Mouse (Mus musculus): ENCODE measurements at regions not wholly inside any gene's neighbourhood (a gene's known extent, or its start where the extent isn't known, plus 50 kb on each side); places are given as distances from the start of the nearest gene placed in this dataset.

DNA sequence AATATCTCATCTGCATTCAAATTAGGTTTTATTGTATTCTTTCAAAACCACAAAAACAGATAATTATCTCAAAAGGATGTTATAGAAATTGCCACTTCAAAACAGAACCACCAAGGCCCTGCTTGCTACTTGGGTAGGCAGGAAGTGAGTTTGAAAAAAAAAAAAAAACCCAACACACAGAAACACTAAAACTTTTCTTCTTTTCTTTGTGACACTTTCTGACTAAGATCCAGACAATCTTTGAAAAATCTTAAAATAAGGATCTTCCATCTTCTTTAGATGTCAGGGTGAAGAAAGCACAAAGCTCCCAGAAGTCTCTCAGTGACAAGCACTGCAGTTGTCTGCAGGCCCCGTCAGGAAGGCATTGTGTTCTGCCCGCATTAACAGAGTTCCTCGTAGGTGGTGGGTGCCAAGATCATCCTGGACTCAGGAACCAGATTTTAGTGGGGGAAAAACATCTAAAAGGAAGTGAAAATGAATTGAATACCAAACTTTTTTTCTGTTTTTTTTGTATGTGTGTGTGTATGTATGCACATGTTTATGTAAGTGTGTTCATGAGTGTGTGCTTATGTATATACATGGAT is 154.0 kb downstream of the Dusp6 start:
- no peak for DNase-seq

DNA sequence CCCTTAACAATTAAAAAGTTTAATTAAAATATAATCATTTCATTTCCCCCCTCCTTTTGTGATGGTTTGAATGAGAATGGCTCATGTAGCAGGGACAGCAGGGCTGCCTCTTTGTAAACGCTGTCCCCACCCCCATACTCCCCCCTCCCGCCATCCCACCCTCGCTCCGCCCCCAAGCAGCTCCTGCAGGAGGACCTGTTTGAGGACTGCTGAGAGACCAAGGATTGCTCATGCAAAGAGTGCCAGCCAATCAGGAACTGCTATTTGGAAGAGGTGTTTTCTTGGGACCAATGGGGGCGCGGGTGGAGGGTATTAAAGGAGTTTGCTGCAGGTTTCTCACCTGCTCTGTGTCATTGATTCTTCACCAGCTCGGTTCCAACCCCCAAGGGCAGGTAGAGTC is 154.6 kb downstream of the Dusp6 start:
- DNase-seq: no peak

DNA sequence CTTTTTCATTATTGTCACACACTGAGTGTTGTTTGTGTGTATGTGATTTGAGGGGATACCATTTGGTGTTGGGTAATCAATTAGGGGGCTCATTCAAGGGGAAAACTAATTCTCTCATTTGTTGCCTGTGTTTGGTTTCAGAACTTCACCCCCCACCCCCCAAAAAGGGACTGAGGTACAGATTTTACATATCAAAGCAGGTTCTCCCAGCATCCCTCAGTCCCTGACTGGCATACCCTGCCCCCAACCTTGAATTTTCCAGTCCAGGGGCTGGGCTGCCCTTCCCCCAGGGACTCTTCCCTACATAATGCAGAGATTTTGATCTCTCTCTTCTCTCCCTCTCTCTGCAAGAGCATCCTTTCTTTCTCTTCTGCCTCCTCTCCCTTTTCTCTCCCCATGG is 155.5 kb downstream of the Dusp6 start:
- no peak for DNase-seq

DNA sequence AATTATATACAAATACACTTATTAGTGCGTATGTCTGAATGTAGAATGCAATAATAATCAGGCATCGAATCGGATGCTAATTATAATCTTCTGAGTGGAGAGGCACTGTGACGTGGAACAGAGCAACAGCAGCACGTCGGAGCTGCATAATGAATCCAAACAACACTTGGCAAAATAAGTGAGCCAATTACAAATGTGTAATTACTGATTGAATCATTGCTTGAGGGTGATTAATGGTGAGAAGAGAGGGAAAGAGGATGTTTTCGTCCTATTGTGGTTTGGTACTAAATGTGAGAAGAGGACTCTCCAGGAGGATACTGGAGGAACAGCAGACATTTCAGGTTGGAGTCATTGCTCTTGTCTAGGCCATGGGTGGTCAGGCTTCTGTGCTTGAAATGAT is 156.5 kb downstream of the Dusp6 start:
- DNase-seq: no peak

DNA sequence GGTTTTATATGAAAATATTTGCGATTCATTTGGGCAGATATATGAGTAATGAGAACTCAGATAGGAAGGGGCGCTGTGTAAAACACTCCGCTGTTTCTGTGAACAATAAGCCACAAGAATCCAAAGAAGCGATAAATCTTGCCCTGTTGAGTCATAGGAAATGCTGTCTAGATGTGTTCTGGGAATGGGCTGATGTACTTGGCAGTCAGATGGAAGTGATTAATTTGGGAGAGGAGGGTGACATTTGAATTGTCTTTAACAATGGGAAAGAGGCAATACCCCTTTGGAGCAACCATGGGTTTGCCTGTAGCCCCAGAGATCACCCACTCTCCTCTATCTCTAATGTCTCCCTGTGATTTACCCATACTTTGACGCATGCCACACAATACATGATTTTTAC is 160.4 kb downstream of the Dusp6 start:
- DNase-seq: peak; percentile 50

DNA sequence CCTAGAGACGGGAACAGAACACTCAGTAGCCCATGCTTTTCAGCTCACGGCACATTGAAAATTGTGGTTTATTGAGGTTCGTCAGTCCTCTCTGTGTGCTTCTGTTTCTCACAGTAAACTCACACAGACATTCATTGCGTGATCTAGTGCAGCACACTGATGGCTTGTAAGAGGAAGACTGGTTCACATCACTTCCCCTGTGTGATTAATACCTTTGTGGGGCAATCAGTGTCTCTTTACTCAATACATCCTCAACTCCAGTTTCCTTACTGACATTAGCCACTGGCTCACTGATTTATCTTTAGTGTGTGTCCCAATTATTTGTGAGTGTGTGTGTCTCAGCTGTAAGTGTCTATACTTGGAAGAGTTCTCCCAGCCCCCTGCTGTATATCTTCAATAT is 162.2 kb downstream of the Dusp6 start:
- DNase-seq: no peak

DNA sequence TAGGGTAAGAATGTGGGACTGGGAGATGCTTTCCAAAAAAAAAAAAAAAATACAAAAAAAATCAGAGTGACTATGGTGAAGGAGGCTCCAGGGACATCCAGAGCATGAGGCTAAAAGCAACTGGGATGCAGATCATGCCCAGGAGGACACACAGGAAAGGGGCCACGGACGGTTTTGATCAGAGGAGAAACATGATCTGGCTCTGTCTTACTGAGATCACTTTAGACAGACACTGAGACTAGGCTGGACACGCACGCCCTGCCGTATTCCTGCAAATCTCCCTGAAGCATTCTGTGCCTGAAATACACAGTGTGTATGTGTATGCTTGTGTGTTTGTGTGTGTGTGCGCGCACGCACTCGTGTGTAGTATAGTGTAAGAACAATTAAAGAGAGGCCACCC is 167.1 kb downstream of the Dusp6 start:
- no peak for DNase-seq

DNA sequence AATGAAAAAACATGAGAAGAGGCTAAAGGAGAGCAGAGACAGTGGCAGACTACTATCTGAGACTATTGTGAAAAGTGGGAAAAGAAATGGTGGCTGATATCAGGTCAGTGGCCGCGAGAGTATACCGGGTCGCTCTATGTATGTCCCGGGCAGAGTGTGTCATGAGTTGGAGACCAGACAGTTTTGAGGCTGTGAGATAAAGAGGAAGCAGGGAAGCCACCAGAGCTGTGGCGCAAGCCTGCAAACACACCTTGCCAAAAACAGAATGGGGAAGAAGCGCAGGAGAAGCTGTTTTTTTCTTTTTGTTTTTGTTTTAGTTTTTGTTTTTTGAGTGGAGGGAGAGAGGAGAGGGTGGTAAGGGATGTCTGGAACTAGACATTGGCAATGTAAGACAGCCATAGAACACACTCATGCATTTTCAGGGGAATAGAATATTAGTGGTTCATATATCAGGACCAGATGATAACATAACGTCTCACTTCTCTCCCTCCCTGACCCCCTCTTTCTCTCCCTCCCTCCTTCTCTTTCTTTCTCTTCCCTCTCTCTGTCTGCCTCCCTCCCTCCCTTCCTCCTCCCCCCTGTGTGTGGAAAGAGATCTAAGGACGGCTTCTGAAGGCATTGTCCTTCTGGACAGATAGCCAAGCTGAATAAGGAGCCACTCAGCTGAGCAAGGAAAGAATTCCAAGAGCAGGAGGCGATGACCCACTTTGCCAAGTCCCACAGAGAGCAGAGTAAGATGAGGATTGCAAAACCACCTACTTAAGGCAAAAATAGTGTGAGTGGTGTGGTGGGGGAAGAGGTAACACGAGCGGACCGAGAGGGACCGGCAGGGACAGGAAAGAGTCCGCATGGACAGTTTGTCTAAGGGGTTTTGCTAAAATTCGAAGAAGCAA is 167.9 kb downstream of the Dusp6 start:
- DNase-seq: no peak

DNA sequence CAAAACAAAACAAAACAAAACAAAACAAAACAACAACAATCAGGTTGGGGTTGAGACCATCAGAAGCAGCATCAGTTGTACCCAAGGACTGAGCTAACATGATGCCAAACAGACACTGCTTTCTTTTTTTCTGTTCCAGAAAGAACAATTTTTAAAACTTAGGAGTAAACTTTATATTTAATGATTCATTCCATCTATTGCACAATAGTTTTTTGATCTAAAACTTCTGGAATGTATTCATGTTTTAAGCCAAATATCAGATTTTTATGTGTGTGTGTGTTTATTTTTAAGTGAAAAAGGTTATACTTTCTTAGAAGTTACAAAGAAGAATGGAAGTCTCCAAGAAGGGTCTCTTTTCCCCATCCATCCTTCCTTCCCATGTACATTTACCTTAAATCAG is 174.0 kb downstream of the Dusp6 start:
- DNase-seq: no peak

DNA sequence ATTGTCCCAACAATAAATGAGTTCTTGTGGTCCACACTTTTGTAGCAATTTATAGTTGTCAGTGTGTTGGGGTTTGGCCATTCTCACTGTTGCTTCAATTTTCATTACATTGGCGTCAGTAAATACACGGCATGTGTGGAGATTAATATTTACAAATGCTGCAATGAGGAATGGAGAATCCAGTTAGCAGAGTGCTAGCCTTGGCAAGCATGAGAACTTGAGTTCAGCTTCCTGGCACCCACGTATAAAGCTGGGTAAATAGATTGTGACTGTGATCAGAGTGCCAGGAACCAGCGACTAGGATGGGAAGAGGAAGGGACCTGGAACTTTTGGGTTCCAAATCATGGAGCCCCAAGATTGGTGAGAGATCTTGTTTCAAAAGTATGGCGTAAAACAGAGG is 177.1 kb downstream of the Dusp6 start:
- DNase-seq: no peak

DNA sequence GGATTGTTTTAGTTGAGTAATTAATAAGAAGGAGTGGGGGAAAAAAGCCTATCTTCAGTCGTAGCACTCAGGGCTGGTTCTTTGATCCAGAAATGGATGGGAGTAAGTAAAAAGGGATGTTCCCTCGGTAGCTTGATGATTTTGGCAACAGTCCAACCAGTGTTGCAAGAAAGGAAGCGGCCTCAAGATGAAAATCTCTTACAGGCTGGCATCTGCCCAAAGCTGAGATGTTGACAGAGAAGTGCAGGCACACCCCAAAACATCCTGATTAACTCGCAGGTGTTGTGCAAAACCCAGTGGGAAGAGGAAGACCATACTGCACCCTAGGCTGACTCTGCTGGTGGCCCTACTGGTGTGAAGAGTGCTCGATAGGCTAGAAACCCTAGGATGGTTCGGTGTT is 178.0 kb downstream of the Dusp6 start:
- DNase-seq: peak; percentile 86

DNA sequence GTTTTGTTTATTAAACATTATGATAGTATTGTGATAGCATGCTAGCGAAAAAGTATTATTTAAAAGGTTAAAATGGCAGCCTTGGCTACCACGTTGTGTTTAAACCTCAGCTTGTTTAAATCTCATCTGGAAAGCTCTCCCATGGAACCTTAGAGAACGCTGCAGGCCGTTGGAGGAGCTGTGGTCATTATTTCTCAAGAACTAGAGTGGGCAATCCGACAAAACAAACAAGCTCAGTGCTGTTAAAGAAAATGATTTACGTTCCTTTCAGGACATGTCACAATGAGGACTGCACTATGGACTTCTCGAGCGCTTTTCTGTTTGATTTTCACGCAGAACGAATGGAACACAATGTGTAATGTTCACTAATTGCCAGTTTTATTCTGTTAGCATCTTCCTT is 178.9 kb downstream of the Dusp6 start:
- no peak for DNase-seq

DNA sequence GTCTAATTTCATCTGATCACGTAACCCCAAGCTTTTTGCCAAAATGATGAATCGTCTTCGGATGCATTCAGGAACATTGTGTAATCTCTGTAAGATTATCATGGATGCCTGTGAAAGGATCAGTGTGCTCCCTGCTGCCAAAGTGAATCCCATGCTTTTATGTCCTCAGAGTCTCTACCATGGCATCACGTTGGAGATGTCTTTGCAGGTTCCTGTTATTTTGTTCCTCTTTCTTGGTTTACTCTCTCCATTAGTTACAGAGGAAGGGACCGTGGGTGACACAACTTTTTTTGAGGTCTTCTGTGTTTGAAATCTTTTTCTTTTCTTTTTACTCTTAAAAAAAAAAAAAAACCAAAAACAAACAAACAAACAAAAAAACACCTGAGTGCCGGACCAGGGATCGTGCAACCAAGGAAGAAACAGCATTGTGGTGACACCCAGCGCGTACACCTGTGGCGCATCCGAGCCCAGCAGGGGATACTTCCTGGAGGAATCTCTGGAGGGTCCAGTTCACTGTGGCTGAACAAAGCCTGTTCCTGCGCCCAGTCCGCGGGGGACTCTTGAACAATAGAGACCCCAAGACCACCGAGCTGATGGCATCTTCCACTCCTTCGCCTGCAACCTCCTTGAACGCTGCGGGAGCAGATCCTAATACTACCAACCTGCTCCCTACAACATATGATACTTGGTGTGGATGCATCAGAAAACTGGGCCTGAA is 180.6 kb downstream of the Dusp6 start:
- no peak for DNase-seq

DNA sequence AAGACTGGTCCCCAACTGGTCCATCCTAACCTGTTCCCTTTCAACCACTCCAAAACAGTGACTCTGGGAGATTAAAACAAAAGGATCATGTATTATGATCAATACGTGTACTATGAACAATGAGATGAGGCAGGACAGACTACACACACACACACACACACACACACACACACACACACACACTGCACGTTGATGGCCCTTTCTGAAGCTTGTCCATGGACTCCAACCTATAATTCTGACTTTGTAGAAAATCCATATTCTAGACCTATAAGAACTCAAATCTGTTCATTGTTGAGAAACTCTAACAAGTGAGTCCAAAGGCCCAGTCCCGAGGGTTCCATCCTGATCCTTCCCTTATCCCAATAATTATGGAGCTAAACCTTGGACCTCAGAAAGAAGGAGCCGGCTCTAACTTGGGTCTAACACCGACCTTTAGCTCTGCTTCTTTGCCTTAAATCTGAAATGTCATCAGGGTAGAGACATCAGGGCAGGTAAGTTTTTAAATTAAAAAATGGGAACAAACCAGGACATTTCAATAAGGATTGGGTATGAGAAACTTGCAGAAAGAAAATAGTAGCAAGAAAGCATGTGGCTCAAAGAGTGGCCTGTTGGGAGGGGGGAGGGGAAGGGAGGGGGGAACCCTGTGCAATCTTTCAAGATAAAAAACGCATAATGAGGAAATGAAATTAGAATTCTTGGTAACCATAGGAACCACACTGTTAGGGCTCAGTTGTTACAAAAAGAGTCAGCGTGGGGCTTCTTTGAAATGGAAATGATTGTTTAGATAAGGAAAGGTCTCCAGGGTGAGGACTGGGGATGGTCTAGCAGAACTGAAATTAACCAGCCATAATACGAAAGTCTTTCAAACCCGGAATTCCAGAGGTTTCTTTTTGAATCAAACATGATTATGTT is 187.9 kb downstream of the Dusp6 start:
- no peak for DNase-seq

DNA sequence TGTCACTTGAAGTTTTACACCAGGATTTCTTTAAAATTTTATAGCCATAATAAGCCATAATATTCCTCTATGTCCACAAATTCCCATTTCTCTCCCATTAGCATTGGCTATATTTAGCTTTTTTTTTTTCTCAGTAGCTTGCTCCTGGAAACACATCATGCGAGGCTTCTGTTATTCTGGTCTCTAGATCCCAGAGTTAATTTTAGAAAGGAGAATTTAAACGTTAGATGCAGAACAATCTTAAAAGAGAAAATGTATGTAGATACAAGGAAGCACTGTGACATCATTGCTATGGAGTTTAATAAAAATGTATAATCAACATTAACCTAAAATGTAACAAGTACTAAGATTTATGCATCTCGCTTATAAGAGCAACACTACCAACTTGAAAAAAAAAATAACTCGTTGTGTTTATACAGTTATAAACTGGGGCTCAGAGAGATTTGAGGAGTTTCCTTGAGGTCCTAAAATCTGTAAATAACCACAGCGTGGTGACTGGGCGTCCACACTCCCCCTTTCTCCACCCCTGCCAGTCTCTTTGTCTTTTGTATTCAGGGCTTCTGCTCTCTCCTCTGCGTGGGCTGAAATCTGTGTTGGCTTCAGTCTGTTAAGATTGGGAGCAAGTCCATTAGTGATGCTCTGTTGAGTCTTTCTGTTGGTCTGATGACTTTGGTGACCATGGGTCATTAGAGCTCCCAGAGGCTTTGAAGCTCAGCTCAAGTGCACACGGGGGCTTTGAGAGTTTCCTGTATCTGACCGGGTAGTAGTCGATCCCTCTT is 188.8 kb downstream of the Dusp6 start:
- DNase-seq: no peak

DNA sequence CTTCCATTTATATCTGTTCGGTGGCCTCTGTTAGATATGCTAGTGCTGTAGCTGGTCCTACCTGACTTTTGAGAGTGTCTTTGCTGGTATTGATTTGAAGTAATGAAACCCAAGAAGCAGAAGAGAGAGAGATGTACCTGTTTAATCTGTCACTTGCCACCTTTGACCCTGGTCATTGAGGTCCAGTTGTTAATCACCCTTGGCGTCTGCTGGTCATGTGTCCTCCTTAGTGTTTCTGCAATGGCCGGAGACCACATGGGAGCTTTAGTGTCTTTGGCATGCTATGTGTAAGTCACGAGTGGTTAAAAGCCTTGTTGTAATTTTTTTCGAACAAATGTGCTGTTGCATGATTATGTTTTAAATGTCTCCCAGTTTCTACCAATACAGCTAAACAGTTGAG is 193.1 kb downstream of the Dusp6 start:
- DNase-seq: no peak

DNA sequence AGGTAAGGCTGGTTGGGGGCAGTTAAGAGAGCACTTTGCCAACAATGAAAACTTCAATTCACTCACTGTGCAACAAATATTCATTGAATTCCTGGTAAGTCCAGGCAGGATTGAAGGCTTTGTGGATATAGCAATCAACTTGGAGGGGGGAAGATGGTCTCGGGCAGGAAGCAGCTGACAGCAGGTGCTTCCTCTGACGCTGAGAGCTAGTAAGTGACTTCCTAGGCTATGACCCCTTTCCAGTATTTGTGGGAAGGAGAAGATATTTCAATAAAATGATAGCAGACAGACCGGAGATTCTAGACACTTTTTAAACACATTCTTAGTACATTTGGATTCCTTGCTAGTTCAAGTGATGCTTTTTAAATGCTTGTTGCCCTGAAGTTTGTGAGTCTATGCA is 195.0 kb downstream of the Dusp6 start:
- peak; percentile 33 for DNase-seq

DNA sequence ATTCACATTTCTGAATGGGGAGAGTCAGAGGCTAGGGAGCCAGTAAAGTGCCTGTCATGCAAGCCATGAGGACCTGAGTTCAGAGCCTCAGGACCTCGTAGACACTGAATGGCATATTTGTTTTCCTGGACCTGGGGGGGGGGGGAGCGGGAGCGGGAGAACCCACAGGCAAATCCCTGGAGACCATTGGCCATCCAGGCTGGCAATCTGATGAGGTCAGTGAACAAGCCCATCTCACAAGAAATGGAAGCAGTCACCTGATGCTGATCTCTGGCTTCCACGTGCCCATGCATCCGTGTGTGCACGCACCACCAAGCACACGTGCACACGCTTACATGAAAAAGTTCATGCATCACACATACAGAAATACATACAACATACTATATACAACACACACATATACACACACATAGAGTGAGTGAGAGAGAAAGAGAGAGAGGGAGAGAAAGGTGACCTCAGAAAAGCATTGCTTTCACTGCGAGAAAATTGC is 196.2 kb downstream of the Dusp6 start:
- DNase-seq: no peak

DNA sequence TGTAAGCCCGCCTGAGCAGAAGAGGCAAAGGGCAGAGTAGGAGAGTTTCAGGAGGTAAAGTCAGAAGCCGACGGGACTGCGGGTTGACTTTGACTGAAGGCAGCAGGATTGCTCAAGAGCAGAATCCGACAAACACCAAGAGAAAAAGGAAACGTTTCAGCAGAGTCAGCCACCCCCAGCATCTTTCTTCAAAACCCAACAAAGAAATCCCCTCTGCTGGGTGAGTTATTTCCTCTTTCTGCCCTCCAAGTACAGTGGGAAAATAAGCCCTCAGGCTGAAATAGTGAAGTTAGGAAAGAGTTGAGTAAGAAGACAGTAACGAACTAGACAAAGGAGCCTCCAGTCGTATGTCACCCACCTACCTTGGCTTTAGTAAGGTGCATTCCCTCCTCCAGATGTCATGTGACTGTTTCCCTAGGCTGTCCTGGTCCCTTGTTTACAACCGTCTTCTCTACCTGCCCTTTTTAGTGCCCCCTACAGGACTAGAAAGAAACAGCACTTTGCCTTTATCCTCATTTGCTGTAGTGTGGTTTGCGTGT is 196.9 kb downstream of the Dusp6 start:
- DNase-seq: peak; percentile 63

DNA sequence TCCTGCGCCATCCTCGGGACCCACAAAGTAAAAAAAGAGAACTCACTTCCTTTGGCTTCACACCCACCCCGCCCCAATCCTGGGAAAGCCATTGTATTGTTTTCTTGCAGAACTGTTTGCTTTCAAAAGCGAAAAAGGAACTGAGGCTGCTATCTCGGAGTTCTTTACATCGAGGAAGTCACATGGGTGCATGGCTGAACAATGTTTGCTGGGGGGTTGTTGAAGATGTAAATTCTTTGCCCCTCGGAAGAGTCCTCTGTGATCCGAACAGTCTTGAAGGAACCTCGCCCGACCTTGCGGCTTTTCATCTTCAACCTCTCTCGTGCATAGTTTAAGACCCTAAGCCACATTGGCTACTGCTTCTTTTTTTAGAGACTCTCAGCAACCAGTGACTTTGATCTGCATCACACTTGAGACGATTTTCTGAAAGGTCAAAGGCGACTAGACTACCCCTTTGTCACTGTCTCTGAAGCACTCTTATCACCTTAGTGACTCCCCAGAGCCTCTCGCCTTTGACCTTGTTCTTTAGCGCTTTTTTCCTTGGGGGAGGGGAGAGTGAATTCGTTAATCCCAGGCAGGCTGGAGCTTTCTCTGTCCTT is 197.9 kb downstream of the Dusp6 start:
- peak; percentile 83 for DNase-seq
